Mouse (Mus musculus): Measurements from ENCODE around the gene Bin2.

GRCm38 (mm10) chr15:100669337-100669736, at the start of gene Bin2:
- TF ChIP-seq POLR2A (IDR thresholded peaks at IDR 0.05; ENCODE audit: insufficient read depth, low read depth, low read length) (no peak; the same call in 1 of the 2 replicates), CTCF (IDR thresholded peaks at IDR 0.05) (no peak)

Measured in heart, adult 2 months (tissue).